Mouse (Mus musculus): ENCODE data around the gene Pnn. TPM values are rescaled to one million over a fixed set of nuclear protein-coding genes. Genes with fewer than 3 reads are reported as not detected.

The Pnn gene
- polyA plus RNA-seq, 1 experiment from 2014 or later = 71.3 TPM

Other genes starting within 250 kb of the Pnn start
- 70.8 and 75.9 TPM in 2 replicates for gene Sec23a, start 54.9 kb upstream of the Pnn start, polyA plus RNA-seq (2014; fragmentation: Nextera tagmentation; extraction: Ambion mirVana)
- gene Gemin2, start 53.5 kb upstream of the Pnn start, polyA plus RNA-seq (2014; fragmentation: Nextera tagmentation; extraction: Ambion mirVana) = 18.7 and 24.4 TPM in 2 replicates
- 54.1 and 57.0 TPM in 2 replicates for gene Trappc6b, start 5.4 kb upstream of the Pnn start, polyA plus RNA-seq (2014; fragmentation: Nextera tagmentation; extraction: Ambion mirVana)
- gene Mia2, start 28.9 kb downstream of the Pnn start, polyA plus RNA-seq (2014; fragmentation: Nextera tagmentation; extraction: Ambion mirVana) = 70.9 and 75.2 TPM in 2 replicates
- gene Fbxo33, start 152.8 kb downstream of the Pnn start, polyA plus RNA-seq (2014; fragmentation: Nextera tagmentation; extraction: Ambion mirVana) = 8.5 and 10.0 TPM in 2 replicates

Measured in intestine, embryonic 14.5 days (tissue).